Mouse (Mus musculus): ENCODE data around the gene Stk10. TPM values are rescaled to one million over a fixed set of nuclear protein-coding genes. Genes with fewer than 3 reads are reported as not detected.

Gene Stk10
- polyA plus RNA-seq, 1 experiment from 2014 or later: 3.2 TPM

GRCm38 (mm10) chr11:32651723-32652122 is 118.6 kb downstream of the Stk10 start:
- Histone ChIP-seq H3K4me2 (no peak overlapping the region), H3K4me3 (no peak overlapping the region), H3K9ac (no peak overlapping the region), H3K27me3 (replicated peaks) (no peaks in the 10 kb centered on the region), H3K9me3 (replicated peaks) (no peaks in the 10 kb centered on the region), H3K36me3 (peaks cover 4% of the 10 kb centered on the region; the same call in 1 of the 2 replicates), H3K27ac (ENCODE audit: poor library complexity, severe bottlenecking) (no peak overlapping the region), H3K4me1 (replicated peaks) (peaks cover 29% of the 10 kb centered on the region)
- 82% methylated on average over 1 of the region's 1 CpGs for WGBS
- no peak for ATAC-seq (ENCODE audit: insufficient number of reproducible peaks, low FRiP score)

- peaks cover 5% of the 10 kb centered on the region; the same call in 1 of the 2 replicates for H3K36me3 ChIP-seq
- no peaks in the 10 kb centered on the region for H3K27me3 ChIP-seq (replicated peaks)
- no peak overlapping the region for H3K4me2 ChIP-seq
- no peak overlapping the region for H3K27ac ChIP-seq (ENCODE audit: poor library complexity, severe bottlenecking)
- H3K9ac ChIP-seq: no peak overlapping the region
- WGBS: 68% methylated on average over 1 of the region's 1 CpGs
- peaks cover 28% of the 10 kb centered on the region for H3K4me1 ChIP-seq (replicated peaks)
- H3K9me3 ChIP-seq (replicated peaks): no peaks in the 10 kb centered on the region
- ATAC-seq (ENCODE audit: insufficient number of reproducible peaks, low FRiP score): no peak
- H3K4me3 ChIP-seq: no peak overlapping the region
Observed at GRCm38 (mm10) chr11:32662082-32662656, 129.1 kb downstream of the Stk10 start.

GRCm38 (mm10) chr11:32665639-32666038 is 132.5 kb downstream of the Stk10 start:
- no peak overlapping the region for H3K9ac ChIP-seq
- H3K4me1 ChIP-seq (replicated peaks): peaks cover 41% of the 10 kb centered on the region
- WGBS: 90% methylated on average over 3 of the region's 3 CpGs
- no peak overlapping the region for H3K4me3 ChIP-seq
- H3K27ac ChIP-seq (ENCODE audit: poor library complexity, severe bottlenecking): no peak overlapping the region
- no peaks in the 10 kb centered on the region for H3K27me3 ChIP-seq (replicated peaks)
- ATAC-seq (ENCODE audit: insufficient number of reproducible peaks, low FRiP score): no peak
- no peaks in the 10 kb centered on the region for H3K9me3 ChIP-seq (replicated peaks)
- no peak overlapping the region for H3K4me2 ChIP-seq
- no peaks in the 10 kb centered on the region for H3K36me3 ChIP-seq

- no peaks in the 10 kb centered on the region for H3K9me3 ChIP-seq (replicated peaks)
- H3K27me3 ChIP-seq (replicated peaks): no peaks in the 10 kb centered on the region
- no peaks in the 10 kb centered on the region for H3K36me3 ChIP-seq
- no peak overlapping the region for H3K9ac ChIP-seq
- no peak overlapping the region for H3K4me2 ChIP-seq
- no peak overlapping the region for H3K27ac ChIP-seq (ENCODE audit: poor library complexity, severe bottlenecking)
- H3K4me3 ChIP-seq: no peak overlapping the region
- ATAC-seq (ENCODE audit: insufficient number of reproducible peaks, low FRiP score): no peak
- peaks cover 40% of the 10 kb centered on the region for H3K4me1 ChIP-seq (replicated peaks)
Observed at GRCm38 (mm10) chr11:32666983-32667382, 133.9 kb downstream of the Stk10 start.

GRCm38 (mm10) chr11:32671480-32671879 is 138.4 kb downstream of the Stk10 start:
- H3K4me3 ChIP-seq: no peak overlapping the region

More at GRCm38 (mm10) chr11:32671480-32671879, 138.4 kb downstream of the Stk10 start:
- 84% methylated on average over 4 of the region's 4 CpGs for whole genome bisulfite sequencing
- H3K9me3 ChIP-seq (replicated peaks): no peaks in the 10 kb centered on the region
- H3K27ac ChIP-seq (ENCODE audit: poor library complexity, severe bottlenecking): no peak overlapping the region
- no peak for ATAC-seq (ENCODE audit: insufficient number of reproducible peaks, low FRiP score)
- no peak overlapping the region for H3K4me2 ChIP-seq
- H3K9ac ChIP-seq: no peak overlapping the region
- no peaks in the 10 kb centered on the region for H3K27me3 ChIP-seq (replicated peaks)
- no peaks in the 10 kb centered on the region for H3K36me3 ChIP-seq
- peaks cover 32% of the 10 kb centered on the region for H3K4me1 ChIP-seq (replicated peaks)

Other genes starting within 250 kb of the Stk10 start
- gene Hba-a1, start 249.8 kb upstream of the Stk10 start, polyA plus RNA-seq (2016; fragmentation: Nextera tagmentation; extraction: Ambion mirVana): 11,592 and 12,808 TPM in 2 replicates
- gene Hbq1b, start 246.3 kb upstream of the Stk10 start, polyA plus RNA-seq (2016; fragmentation: Nextera tagmentation; extraction: Ambion mirVana): 15.7 and 18.1 TPM in 2 replicates
- gene Hba-a2, start 236.8 kb upstream of the Stk10 start, polyA plus RNA-seq (2016; fragmentation: Nextera tagmentation; extraction: Ambion mirVana): 25,253 and 27,825 TPM in 2 replicates
- gene Hbq1a, start 233.2 kb upstream of the Stk10 start, polyA plus RNA-seq (2016; fragmentation: Nextera tagmentation; extraction: Ambion mirVana): 2.5 and 2.8 TPM in 2 replicates
- gene Sh3pxd2b, start 185.5 kb upstream of the Stk10 start, polyA plus RNA-seq (2016; fragmentation: Nextera tagmentation; extraction: Ambion mirVana): 16.5 and 17.6 TPM in 2 replicates
- gene Ubtd2, start 77.9 kb upstream of the Stk10 start, polyA plus RNA-seq (2016; fragmentation: Nextera tagmentation; extraction: Ambion mirVana): 34.8 and 37.0 TPM in 2 replicates
- gene Efcab9, start 1.2 kb upstream of the Stk10 start, polyA plus RNA-seq (2016; fragmentation: Nextera tagmentation; extraction: Ambion mirVana): 0.31 and 0.36 TPM in 2 replicates
- gene Fbxw11, start 109.4 kb downstream of the Stk10 start, polyA plus RNA-seq (2016; fragmentation: Nextera tagmentation; extraction: Ambion mirVana): 76.0 and 79.2 TPM in 2 replicates

Measured in heart, embryonic 12.5 days (tissue).